8 mouse cellular contexts compared by ENCODE assay signal in genomic region chr11:75347188-75347585, GRCm38 (mm10). TPM values are rescaled to one million over a fixed set of nuclear protein-coding genes. Genes with fewer than 3 reads are reported as not detected.
DNase-seq lines count a peak whose midpoint lies in the region; ATAC-seq and TF ChIP-seq lines count a peak whose summit lies in the region.

No protein-coding gene starts in this region.

- TF ChIP-seq CTCF in forebrain, postnatal 0 days (IDR thresholded peaks at IDR 0.05; ENCODE audit: low read depth) = no peak

- WGBS in forebrain, postnatal 0 days = 42% methylated on average over 10 of the region's 10 CpGs
- 38% methylated on average over 10 of the region's 10 CpGs for WGBS in liver, embryonic 15.5 days (ENCODE audit: insufficient replicate concordance)

- no peak overlapping the region for H3K27ac ChIP-seq in forebrain, postnatal 0 days (ENCODE audit: low read depth, low read length)
- H3K27ac ChIP-seq in liver, embryonic 15.5 days (replicated peaks) = peak overlapping the region; percentile 73

- no peaks in the 10 kb centered on the region for H3K27me3 ChIP-seq in erythroblast, embryonic 14.5 days (ENCODE audit: control insufficient read depth)
- H3K27me3 ChIP-seq in forebrain, postnatal 0 days (ENCODE audit: insufficient read depth, low read length) = no peaks in the 10 kb centered on the region
- H3K27me3 ChIP-seq in liver, embryonic 15.5 days = no peaks in the 10 kb centered on the region

- H3K4me2 ChIP-seq in forebrain, postnatal 0 days (ENCODE audit: low read depth) = peak overlapping the region; percentile 95
- peak overlapping the region; percentile 90 for H3K4me2 ChIP-seq in liver, embryonic 15.5 days

- DNase-seq in 416B (ENCODE audit: low read depth) = peak; percentile 48
- no peak for DNase-seq in forebrain, postnatal 0 days
- DNase-seq in layer of hippocampus, postnatal 25 days (ENCODE audit: extremely low spot score in 1 of 2, low spot score in 1 of 2) = no peak
- no peak for DNase-seq in adrenal gland, adult 2 months
- no peak for DNase-seq in adrenal gland, postnatal 4 days (ENCODE audit: low spot score in 2 of 2)

- no peaks in the 10 kb centered on the region for H3K9me3 ChIP-seq in erythroblast, embryonic 14.5 days (ENCODE audit: control insufficient read depth, low read length)
- H3K9me3 ChIP-seq in forebrain, postnatal 0 days (ENCODE audit: low read length) = no peaks in the 10 kb centered on the region
- no peaks in the 10 kb centered on the region for H3K9me3 ChIP-seq in liver, embryonic 15.5 days (replicated peaks)

- no peak for ATAC-seq in erythroblast, adult 5-6 weeks (replicated peaks; ENCODE audit: low FRiP score, poor library complexity, severe bottlenecking)
- no peak for ATAC-seq in forebrain, postnatal 0 days
- no peak for ATAC-seq in liver, embryonic 15.5 days (ENCODE audit: insufficient read depth)

- peaks cover 46% of the 10 kb centered on the region for H3K4me1 ChIP-seq in erythroblast, embryonic 14.5 days (ENCODE audit: control insufficient read depth)
- 0 out of 2 replicates have a peak, but pooled peaks cover 7% of the 10 kb centered on the region for H3K4me1 ChIP-seq in forebrain, postnatal 0 days (ENCODE audit: insufficient read depth)
- peaks cover 57% of the 10 kb centered on the region for H3K4me1 ChIP-seq in liver, embryonic 15.5 days (replicated peaks)

- 0 out of 2 replicates have a peak overlapping the region, but pooled peaks have one; percentile 63 for H3K9ac ChIP-seq in forebrain, postnatal 0 days
- H3K9ac ChIP-seq in liver, embryonic 15.5 days = peak overlapping the region; percentile 93

- H3K36me3 ChIP-seq in erythroblast, embryonic 14.5 days (ENCODE audit: control insufficient read depth) = peaks cover 39% of the 10 kb centered on the region
- H3K36me3 ChIP-seq in forebrain, postnatal 0 days (ENCODE audit: insufficient read depth) = no peaks in the 10 kb centered on the region
- peaks cover 22% of the 10 kb centered on the region; the same call in 1 of the 2 replicates for H3K36me3 ChIP-seq in liver, embryonic 15.5 days (replicated peaks)

- H3K4me3 ChIP-seq in erythroblast, embryonic 14.5 days (replicated peaks) = peak overlapping the region; percentile 97
- H3K4me3 ChIP-seq in forebrain, postnatal 0 days (ENCODE audit: low read depth, low read length) = peak overlapping the region; percentile 79
- peak overlapping the region; percentile 85 for H3K4me3 ChIP-seq in liver, embryonic 15.5 days (replicated peaks)

RNA-seq across cellular contexts. Expression of gene Rpa1, which starts 0.9 kb away (rescaled TPM):
- polyA plus RNA-seq in erythroblast, embryonic 14.5 days (2012) = 7.1 and 7.4 TPM in 2 replicates
- total RNA-seq in erythroblast, adult 5-6 weeks (2015; ENCODE audit: low replicate concordance) = 7.5 and 15.7 TPM in 2 replicates
- 47.8 and 64.4 TPM in 2 replicates for total RNA-seq in erythroblast, adult 5-6 weeks (2017; ENCODE audit: low replicate concordance)
- total RNA-seq in forebrain, postnatal 0 days (2014; rRNA removed) = 41.6 and 58.5 TPM in 2 replicates
- polyA plus RNA-seq in forebrain, postnatal 0 days (2015; fragmentation: Nextera tagmentation; extraction: Ambion mirVana) = 50.1 and 54.1 TPM in 2 replicates
- 81.9 and 88.4 TPM in 2 replicates for polyA plus RNA-seq in liver, embryonic 15.5 days (2015; fragmentation: Nextera tagmentation; extraction: Ambion mirVana)
- total RNA-seq in layer of hippocampus, postnatal 25 days (2021) = 10 to 100 TPM; 58.8 to 59.5 TPM
- 10 to 100 TPM; 35.6 to 54.9 TPM for total RNA-seq in adrenal gland, adult 2 months (2021)
- polyA plus RNA-seq in adrenal gland, adult 2 months (2012; rRNA removed) = 11.8 and 16.4 TPM in 2 replicates
- total RNA-seq in adrenal gland, postnatal 4 days (2021) = 10 to 100 TPM; 87.2 to 93.7 TPM

RNA-seq across cellular contexts. Expression of gene Smyd4, which starts 1.0 kb away (rescaled TPM):
- polyA plus RNA-seq in erythroblast, embryonic 14.5 days (2012) = 0.19 and 0.22 TPM in 2 replicates
- total RNA-seq in erythroblast, adult 5-6 weeks (2015; ENCODE audit: low replicate concordance) = 4.0 and 8.5 TPM in 2 replicates
- 1.4 and 2.9 TPM in 2 replicates for total RNA-seq in erythroblast, adult 5-6 weeks (2017; ENCODE audit: low replicate concordance)
- 20.8 and 28.8 TPM in 2 replicates for total RNA-seq in forebrain, postnatal 0 days (2014; rRNA removed)
- polyA plus RNA-seq in forebrain, postnatal 0 days (2015; fragmentation: Nextera tagmentation; extraction: Ambion mirVana) = 13.9 and 21.5 TPM in 2 replicates
- 3.4 and 4.0 TPM in 2 replicates for polyA plus RNA-seq in liver, embryonic 15.5 days (2015; fragmentation: Nextera tagmentation; extraction: Ambion mirVana)
- total RNA-seq in layer of hippocampus, postnatal 25 days (2021) = 10 to 100 TPM; 14.3 to 14.5 TPM
- total RNA-seq in adrenal gland, adult 2 months (2021) = 10 to 100 TPM in 1 of 2 experiments, 1 to 10 TPM in 1; 5.2 to 12.5 TPM
- 6.3 and 6.8 TPM in 2 replicates for polyA plus RNA-seq in adrenal gland, adult 2 months (2012; rRNA removed)
- 10 to 100 TPM; 11.4 to 12.3 TPM for total RNA-seq in adrenal gland, postnatal 4 days (2021)
